Mouse (Mus musculus) NIH3T3 (cell line): ENCODE measurements around the gene Cryl1.

ENCODE experiments used
- DNase-seq: peaks from one replicate; pipeline ENCODE4 v3.0.0-alpha.2; 2012; ENCODE audit warnings: low read depth

The Cryl1 gene

GRCm38 (mm10) chr14:57316662-57317600, 81.4 kb downstream of the Cryl1 start:
- peak; percentile 69 for DNase-seq

GRCm38 (mm10) chr14:57315976-57316375, 82.4 kb downstream of the Cryl1 start:
- no peak for DNase-seq

GRCm38 (mm10) chr14:57315551-57315950, 82.8 kb downstream of the Cryl1 start:
- peak; percentile 55 for DNase-seq

DNA sequence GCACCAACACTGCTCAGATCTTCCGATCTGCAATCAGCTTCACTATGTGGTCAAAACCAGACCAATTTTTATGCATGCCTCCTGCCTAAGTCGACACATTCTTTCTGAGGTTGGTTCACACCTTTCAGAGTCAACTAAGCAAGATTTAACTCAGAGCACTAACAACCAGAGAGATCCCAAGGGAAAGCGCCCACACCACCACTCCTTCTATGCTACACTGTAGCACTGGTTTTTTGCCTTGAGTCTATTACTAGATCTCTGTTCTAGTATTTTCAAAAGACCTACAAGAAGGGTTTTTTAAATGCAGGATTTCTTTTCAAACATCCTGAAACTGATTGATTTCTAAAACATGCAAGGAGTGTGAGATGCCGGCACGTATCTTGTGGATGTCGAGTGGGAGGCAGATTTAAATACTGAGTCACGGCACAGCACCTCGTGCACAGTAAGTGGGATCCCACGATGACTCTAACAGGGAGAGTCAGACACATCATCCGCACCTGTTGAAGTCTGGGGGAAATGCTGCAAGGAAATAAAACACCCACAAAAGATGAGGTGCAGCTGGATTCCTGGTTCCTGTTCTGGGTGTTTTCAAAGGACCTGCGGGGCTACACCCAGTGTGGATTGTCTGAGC, 96.6 kb downstream of the Cryl1 start:
- no peak for DNase-seq

DNA sequence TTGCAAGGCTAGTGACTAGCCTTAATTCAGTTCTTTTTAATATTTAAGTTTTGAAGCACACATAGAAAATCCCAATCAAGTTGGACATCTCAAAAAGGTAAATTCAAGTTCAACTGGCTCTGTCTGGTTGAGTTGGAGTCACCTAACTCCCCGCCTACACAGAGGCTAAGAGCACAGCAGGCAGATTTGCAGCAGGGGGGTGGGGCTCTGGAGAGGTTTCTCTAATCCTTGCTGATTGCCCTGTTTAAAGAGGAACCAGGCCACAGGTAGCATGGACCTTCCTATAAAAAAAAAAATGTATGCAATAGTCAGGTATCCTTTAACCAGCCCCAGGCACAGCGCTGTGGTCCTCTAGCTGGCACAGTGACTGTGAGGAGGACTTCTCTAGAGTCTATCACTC, 97.8 kb downstream of the Cryl1 start:
- no peak for DNase-seq

- DNase-seq: peak; percentile 72
Measured at GRCm38 (mm10) chr14:57297672-57298071, 100.7 kb downstream of the Cryl1 start.

DNA sequence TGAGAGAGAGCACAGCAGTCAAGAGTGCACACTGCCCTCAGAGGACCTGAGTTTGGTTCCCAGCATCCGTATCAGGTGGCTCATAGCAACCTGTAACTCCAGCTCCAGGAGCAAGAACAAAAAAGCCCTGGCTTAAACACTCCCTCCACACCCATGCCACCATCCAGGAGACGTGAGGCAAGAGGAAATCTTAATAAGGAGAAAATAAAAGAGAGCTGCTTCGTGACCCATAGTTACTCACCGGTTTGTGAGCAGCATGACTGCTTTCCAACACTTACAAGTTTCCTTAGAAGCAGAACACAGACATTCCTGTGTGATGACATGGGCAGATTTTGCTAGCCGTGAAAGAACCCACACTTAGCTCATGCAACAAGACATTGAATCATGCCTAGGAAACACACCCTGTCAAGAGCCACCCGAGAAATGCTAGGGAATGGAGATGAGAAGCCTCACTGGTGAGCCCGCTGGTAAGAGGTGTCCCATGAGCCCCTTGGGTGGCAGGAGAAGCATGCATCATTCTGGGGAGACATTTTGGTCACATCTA, 106.9 kb downstream of the Cryl1 start:
- DNase-seq: peak; percentile 77

GRCm38 (mm10) chr14:57289105-57289504, 109.2 kb downstream of the Cryl1 start:
- DNase-seq: no peak

- no peak for DNase-seq
Measured at GRCm38 (mm10) chr14:57283816-57284215, 114.5 kb downstream of the Cryl1 start.

DNA sequence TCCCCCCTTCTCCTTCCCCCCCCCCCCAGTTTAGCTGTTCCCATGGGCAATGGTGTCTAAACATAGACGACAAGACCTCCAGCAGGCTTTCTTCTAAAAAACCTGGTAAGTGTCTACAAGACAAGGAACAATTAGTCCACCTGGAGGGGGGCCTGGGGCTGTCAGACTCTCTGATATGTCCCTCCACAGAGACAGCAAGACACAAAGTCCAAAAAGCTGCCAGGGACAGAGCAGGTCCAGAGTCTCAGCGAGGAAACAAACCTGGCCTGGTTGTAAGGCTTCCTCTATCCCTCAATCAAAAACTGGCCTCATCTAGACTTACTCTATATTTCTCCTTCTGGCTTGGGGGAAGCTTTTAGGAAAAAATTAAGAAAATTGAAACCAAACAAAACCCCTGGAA, 115.7 kb downstream of the Cryl1 start:
- no peak for DNase-seq

DNA sequence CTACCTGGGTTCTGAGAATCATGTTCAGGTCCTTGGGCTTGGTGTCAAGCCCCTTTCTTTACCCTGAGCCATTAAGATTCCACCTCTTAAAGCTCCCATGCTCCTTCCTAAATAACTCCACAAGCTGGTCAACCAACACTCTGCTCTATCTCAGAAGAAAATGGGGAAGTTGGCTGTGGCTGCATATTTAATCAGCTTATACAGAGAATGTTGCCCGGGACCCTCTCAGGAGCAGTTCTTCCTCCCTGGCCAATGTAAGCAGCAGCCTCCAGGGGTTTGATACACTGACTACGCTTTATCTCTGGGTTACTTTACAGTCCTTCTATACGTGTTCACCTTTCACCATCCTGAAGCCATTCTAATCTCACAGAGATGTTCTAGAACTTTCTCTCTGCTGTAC, 117.5 kb downstream of the Cryl1 start:
- no peak for DNase-seq

- DNase-seq: no peak
Measured at GRCm38 (mm10) chr14:57276481-57277012, 121.8 kb downstream of the Cryl1 start.

DNA sequence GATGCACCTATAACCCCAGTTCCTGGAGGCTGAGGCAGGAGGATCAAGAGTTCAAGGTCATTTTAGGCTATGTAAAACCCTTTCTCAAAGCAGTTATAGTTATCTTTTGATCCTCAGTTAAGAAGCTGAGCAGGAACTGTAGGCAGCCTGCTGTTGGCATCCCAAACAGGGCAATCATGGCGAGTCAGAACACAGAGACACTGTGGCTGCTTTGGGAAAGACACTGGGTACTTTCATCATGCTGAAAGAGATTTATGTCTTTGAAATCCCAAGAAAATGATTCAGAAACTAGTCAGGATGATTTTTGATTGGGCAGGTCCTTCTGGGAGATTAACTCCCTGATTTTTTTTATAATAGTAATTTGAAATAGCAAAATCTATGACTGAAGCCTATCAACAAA, 126.0 kb downstream of the Cryl1 start:
- peak; percentile 11 for DNase-seq

DNA sequence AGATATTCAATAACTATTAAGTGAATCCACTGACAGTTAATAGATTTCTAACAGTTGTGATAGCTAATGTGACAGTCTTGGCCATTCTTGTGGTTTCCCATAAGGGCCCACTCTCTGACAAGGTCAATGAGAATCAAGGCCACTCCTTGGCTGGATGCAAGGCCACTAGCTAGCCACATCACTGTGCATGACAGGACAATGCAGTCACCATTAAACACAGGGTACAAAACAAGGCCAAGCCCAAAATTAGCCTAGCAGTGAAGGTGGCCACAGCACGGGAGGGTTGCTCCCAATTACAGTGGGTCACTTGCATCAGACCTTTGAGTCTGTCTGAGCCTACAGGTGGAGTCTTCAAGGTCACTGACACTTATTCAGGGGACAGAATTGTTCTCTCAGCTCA, 126.5 kb downstream of the Cryl1 start:
- no peak for DNase-seq

GRCm38 (mm10) chr14:57268900-57269299, 129.4 kb downstream of the Cryl1 start:
- DNase-seq: no peak

DNA sequence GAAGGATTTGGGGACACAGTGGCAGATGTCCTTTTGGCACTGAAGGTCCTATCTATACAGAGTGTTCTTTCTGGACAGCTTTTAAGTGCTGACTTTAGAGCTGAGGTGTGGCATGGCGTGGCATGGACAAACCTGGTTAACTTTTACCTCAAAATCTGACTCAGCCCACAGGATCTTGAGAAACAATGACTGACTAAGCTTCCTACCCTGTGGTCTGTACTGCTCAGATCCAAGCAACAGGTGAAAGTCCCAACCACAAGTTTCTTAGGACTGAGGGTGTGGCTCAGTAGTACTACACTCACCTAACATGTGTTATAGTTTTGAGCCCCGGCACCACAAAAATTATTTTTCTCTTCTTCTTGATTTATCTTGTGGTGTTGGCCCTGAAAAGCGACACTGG, 130.0 kb downstream of the Cryl1 start:
- no peak for DNase-seq

GRCm38 (mm10) chr14:57263943-57264342, 134.4 kb downstream of the Cryl1 start:
- no peak for DNase-seq

DNA sequence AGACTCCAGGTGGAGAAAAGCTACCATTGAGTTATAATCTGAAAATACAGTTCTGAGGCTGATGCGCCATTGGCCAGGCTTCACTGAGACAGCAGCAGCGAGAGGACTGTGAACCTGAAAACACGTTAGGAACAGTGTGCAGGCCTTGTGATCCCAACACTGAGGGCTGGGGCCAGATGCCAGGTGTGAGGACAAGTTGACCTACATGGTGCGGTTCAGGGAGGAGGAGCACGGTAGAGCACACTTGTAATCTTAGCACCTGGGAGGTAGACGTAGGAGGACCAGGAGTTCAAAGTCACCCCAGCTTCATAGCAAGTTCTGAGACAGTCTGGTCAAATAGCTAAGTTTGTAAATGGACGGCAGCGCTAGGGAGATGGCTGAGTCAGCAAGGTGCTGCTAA, 139.0 kb downstream of the Cryl1 start:
- DNase-seq: no peak

DNA sequence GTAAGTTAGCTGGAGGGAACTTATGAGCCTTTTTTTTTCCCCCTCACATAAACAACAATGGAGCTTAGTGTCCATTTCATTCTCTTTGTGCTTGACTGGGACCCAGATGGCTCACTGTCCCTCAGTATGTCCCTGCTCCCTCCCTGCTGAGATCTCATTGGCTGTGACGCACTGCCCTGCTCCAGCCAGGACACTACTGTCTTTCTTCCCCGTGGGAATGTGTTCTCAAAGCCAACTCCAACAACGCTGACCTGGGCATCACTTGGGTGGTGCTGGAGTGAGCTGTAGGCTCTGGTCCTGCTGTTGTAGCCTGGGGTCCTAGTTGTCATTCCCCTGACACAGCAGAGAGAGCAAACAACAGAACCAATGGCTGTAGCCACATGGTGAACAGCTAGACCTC, 149.7 kb downstream of the Cryl1 start:
- no peak for DNase-seq

DNA sequence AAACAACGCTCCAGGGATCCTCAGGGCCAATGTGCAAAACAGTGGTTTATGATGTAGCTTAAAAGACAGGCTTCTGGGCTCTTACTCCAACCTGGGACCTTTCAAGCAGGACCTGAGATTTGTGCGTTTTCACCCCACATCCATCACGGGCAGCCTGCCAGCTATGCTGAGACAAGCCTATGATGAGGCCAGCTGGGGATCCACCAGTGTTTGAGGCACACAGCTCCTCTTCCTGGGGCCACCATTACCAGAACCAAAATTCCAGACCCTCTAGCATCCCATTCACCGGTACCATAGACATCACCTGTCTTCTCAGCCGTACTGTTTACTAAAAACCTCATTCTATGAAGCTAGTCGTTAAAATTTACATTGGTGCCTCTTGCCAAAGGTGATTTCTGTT, 151.8 kb downstream of the Cryl1 start:
- no peak for DNase-seq

- no peak for DNase-seq
Measured at GRCm38 (mm10) chr14:57242978-57243377, 155.4 kb downstream of the Cryl1 start.

- DNase-seq: no peak
Measured at GRCm38 (mm10) chr14:57235276-57235675, 163.1 kb downstream of the Cryl1 start.

DNA sequence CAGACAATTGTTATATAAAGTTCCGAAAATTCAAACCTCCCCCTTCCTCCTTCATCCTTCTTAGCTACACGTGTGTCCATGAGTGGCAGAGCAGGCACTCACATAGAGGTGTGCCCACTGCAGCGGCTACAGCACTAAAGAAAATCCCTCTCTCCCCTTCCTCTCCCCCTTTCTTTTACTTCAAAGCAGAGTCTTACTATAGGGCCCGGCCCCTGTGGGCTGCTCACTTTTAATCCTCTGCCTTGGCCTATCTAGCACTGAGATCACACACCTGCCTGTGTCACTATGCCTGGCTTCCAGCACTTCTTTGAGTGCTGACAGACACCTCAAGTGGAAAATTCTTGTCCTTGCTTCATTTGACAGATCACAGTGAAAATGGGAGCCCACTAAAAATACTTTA, 163.6 kb downstream of the Cryl1 start:
- no peak for DNase-seq
